Mouse (Mus musculus): ENCODE results near the gene Cep152.

- no peak for TF ChIP-seq CTCF (IDR thresholded peaks at IDR 0.05; ENCODE audit: low read depth, low read length)
- TF ChIP-seq POLR2A (IDR thresholded peaks at IDR 0.05; ENCODE audit: insufficient read depth, low read length): no peak
- TF ChIP-seq EP300 (IDR thresholded peaks at IDR 0.05; ENCODE audit: insufficient read depth, low read depth, low read length): no peak
Measured at GRCm38 (mm10) chr2:125598251-125598650, 26.7 kb downstream of the Cep152 start.

Measured in ES-Bruce4 (cell line).